Mouse (Mus musculus) retina, postnatal 7 days (tissue): ENCODE results near the gene Fbxl17.

ENCODE experiments used
- DNase-seq: peaks from one replicate; pipeline ENCODE4 v3.0.0-alpha.2; 2012; ENCODE audit warnings: low read depth, low spot score

Fbxl17 gene

GRCm38 (mm10) chr17:63459712-63460495 is 39.9 kb downstream of the Fbxl17 start:
- no peak for DNase-seq

GRCm38 (mm10) chr17:63458052-63458451 is 41.8 kb downstream of the Fbxl17 start:
- no peak for DNase-seq

- DNase-seq, result no peak
These were observed 48.4 kb downstream of the Fbxl17 start for GRCm38 (mm10) chr17:63451311-63452006.

GRCm38 (mm10) chr17:63447691-63448090 is 52.1 kb downstream of the Fbxl17 start:
- DNase-seq, result no peak

GRCm38 (mm10) chr17:63446971-63447679 is 52.7 kb downstream of the Fbxl17 start:
- DNase-seq, result no peak

GRCm38 (mm10) chr17:63445212-63445611 is 54.6 kb downstream of the Fbxl17 start:
- DNase-seq, result no peak

GRCm38 (mm10) chr17:63437424-63437823 is 62.4 kb downstream of the Fbxl17 start:
- no peak for DNase-seq

- DNase-seq, result no peak
These were observed 65.7 kb downstream of the Fbxl17 start for GRCm38 (mm10) chr17:63434081-63434480.

- DNase-seq, result no peak
These were observed 68.2 kb downstream of the Fbxl17 start for GRCm38 (mm10) chr17:63431650-63432049.

- DNase-seq, result no peak
These were observed 69.3 kb downstream of the Fbxl17 start for GRCm38 (mm10) chr17:63430395-63431075.

GRCm38 (mm10) chr17:63423851-63424250 is 76.0 kb downstream of the Fbxl17 start:
- DNase-seq, result no peak

GRCm38 (mm10) chr17:63422685-63423084 is 77.1 kb downstream of the Fbxl17 start:
- DNase-seq, result no peak

- no peak for DNase-seq
These were observed 78.0 kb downstream of the Fbxl17 start for GRCm38 (mm10) chr17:63421864-63422263.

- no peak for DNase-seq
These were observed 80.3 kb downstream of the Fbxl17 start for GRCm38 (mm10) chr17:63419503-63419902.

GRCm38 (mm10) chr17:63413973-63414580 is 85.7 kb downstream of the Fbxl17 start:
- peak; percentile 8 for DNase-seq

- DNase-seq, result no peak
These were observed 88.3 kb downstream of the Fbxl17 start for GRCm38 (mm10) chr17:63411564-63411963.

GRCm38 (mm10) chr17:63410101-63410500 is 89.7 kb downstream of the Fbxl17 start:
- DNase-seq, result no peak

GRCm38 (mm10) chr17:63405955-63406354 is 93.9 kb downstream of the Fbxl17 start:
- DNase-seq, result no peak

- DNase-seq, result no peak
These were observed 94.3 kb downstream of the Fbxl17 start for GRCm38 (mm10) chr17:63405471-63405870.

GRCm38 (mm10) chr17:63404968-63405367 is 94.8 kb downstream of the Fbxl17 start:
- no peak for DNase-seq

GRCm38 (mm10) chr17:63403801-63404415 is 95.9 kb downstream of the Fbxl17 start:
- DNase-seq, result no peak
